12 mouse cellular contexts compared by ENCODE assay signal in genomic region chr10:60370601-60371061, GRCm38 (mm10). TPM values are rescaled to one million over a fixed set of nuclear protein-coding genes. Genes with fewer than 3 reads are reported as not detected.
DNase-seq lines count a peak whose midpoint lies in the region; ATAC-seq and TF ChIP-seq lines count a peak whose summit lies in the region.
"Had no signal": no experiment of that assay in that cellular context is flagged by ENCODE, and none has a peak within 500 bp of the region (broad histone marks: within the 10 kb centered on the region; RNA-seq: fewer than 3 reads in every experiment).

No protein-coding gene starts in this region.

- WGBS in cerebellum, adult 2 months: 58% methylated on average over 5 of the region's 5 CpGs
- 26% methylated on average over 5 of the region's 5 CpGs for WGBS in liver, embryonic 13.5 days (ENCODE audit: insufficient replicate concordance)
- 8% methylated on average over 5 of the region's 5 CpGs for WGBS in thymus, adult 2 months

- H3K4me1 ChIP-seq in cerebellum, adult 2 months (ENCODE audit: control insufficient read depth, insufficient read depth, low read length): no peaks in the 10 kb centered on the region; the same call in 1 of the 2 replicates
- H3K4me1 ChIP-seq in liver, embryonic 13.5 days (replicated peaks): peaks cover 29% of the 10 kb centered on the region
- peaks cover 60% of the 10 kb centered on the region for H3K4me1 ChIP-seq in thymus, adult 2 months (replicated peaks; ENCODE audit: control insufficient read depth, insufficient read depth, low read length)

- H3K27me3 ChIP-seq in cerebellum, adult 2 months (ENCODE audit: control insufficient read depth, insufficient read depth, low read length): no peaks in the 10 kb centered on the region
- H3K27me3 ChIP-seq in liver, embryonic 13.5 days: no peaks in the 10 kb centered on the region
- H3K27me3 ChIP-seq in thymus, adult 2 months (ENCODE audit: control insufficient read depth, insufficient read depth, low read length): no peaks in the 10 kb centered on the region
- H3K27me3 ChIP-seq: neural tube, embryonic 12.5 days had no signal

- no peak for TF ChIP-seq CTCF in cerebellum, adult 2 months (IDR thresholded peaks at IDR 0.05; ENCODE audit: borderline replicate concordance, insufficient read depth, low read depth, low read length)
- 0 out of 2 replicates have a peak, but pooled peaks have one; percentile 10 for TF ChIP-seq CTCF in thymus, adult 2 months (IDR thresholded peaks at IDR 0.05; ENCODE audit: borderline replicate concordance, control insufficient read depth, extremely low read depth, insufficient read depth, low read length, poor library complexity)

- H3K27ac ChIP-seq in cerebellum, adult 2 months (ENCODE audit: insufficient read depth, low read length): no peak overlapping the region
- H3K27ac ChIP-seq in liver, embryonic 13.5 days: peak overlapping the region; percentile 43
- H3K27ac ChIP-seq in thymus, adult 2 months (ENCODE audit: control insufficient read depth, insufficient read depth, low read length): peak overlapping the region; percentile 97
- H3K27ac ChIP-seq: hindbrain, embryonic 10.5 days; neural tube, embryonic 12.5 days had no signal

- no peak overlapping the region for H3K4me2 ChIP-seq in liver, embryonic 13.5 days
- H3K4me2 ChIP-seq: neural tube, embryonic 12.5 days had no signal

- no peak overlapping the region for H3K4me3 ChIP-seq in cerebellum, adult 2 months (replicated peaks; ENCODE audit: insufficient read depth, low read depth, low read length)
- H3K4me3 ChIP-seq in liver, embryonic 13.5 days (replicated peaks): no peak overlapping the region
- H3K4me3 ChIP-seq in thymus, adult 2 months (ENCODE audit: control insufficient read depth, insufficient read depth, low read length): no peak overlapping the region
- H3K4me3 ChIP-seq: hindbrain, embryonic 10.5 days; limb, embryonic 10.5 days; neural tube, embryonic 12.5 days had no signal

- H3K9me3 ChIP-seq in liver, embryonic 13.5 days (replicated peaks): no peaks in the 10 kb centered on the region
- H3K9me3 ChIP-seq: hindbrain, embryonic 10.5 days; limb, embryonic 10.5 days; neural tube, embryonic 12.5 days had no signal

- ATAC-seq in liver, embryonic 13.5 days (ENCODE audit: low read depth): no peak
- ATAC-seq in hematopoietic stem cell, adult 5-6 weeks (replicated peaks in 1 of 2; ENCODE audit: insufficient read depth in 1 of 2, low FRiP score in 2 of 2, low TSS enrichment in 1 of 2, low read depth in 1 of 2, poor library complexity in 2 of 2, severe bottlenecking in 2 of 2): peak; percentile 13 to 25; a peak in 3 of 4 replicates

- TF ChIP-seq POLR2A in cerebellum, adult 2 months (IDR thresholded peaks at IDR 0.05; ENCODE audit: borderline replicate concordance, insufficient read depth, low read length): no peak
- 0 out of 2 replicates have a peak, but pooled peaks have one; percentile 32 for TF ChIP-seq POLR2A in thymus, adult 2 months (IDR thresholded peaks at IDR 0.05; ENCODE audit: control insufficient read depth, extremely low read depth, insufficient read depth, low read length, poor library complexity)

- no peak overlapping the region for H3K9ac ChIP-seq in liver, embryonic 13.5 days
- H3K9ac ChIP-seq: neural tube, embryonic 12.5 days had no signal

- peak; percentile 62 to 66 for DNase-seq in cerebellum, postnatal 10 days
- no peak for DNase-seq in cerebellum, adult 2 months
- no peak for DNase-seq in liver, embryonic 13.5 days
- DNase-seq in liver: no peak
- DNase-seq in thymus, adult 2 months: peak; percentile 74
- DNase-seq in layer of hippocampus, postnatal 36 days: no peak
- no peak for DNase-seq in kidney, adult 9 months
- DNase-seq: kidney, postnatal 10 days had no signal

- no peaks in the 10 kb centered on the region for H3K36me3 ChIP-seq in liver, embryonic 13.5 days
- H3K36me3 ChIP-seq in thymus, adult 2 months (ENCODE audit: control insufficient read depth, insufficient read depth, low read length): no peaks in the 10 kb centered on the region
- H3K36me3 ChIP-seq: hindbrain, embryonic 10.5 days; limb, embryonic 10.5 days; neural tube, embryonic 12.5 days had no signal

RNA-seq across cellular contexts. Expression of gene Vsir, which starts 24.0 kb away (rescaled TPM):
- 15.8 and 17.0 TPM in 2 replicates for polyA plus RNA-seq in cerebellum, adult 2 months (2012; rRNA removed)
- polyA plus RNA-seq in liver, embryonic 13.5 days (2015; fragmentation: Nextera tagmentation; extraction: Ambion mirVana): 3.7 and 4.9 TPM in 2 replicates
- 50.2 and 83.1 TPM in 2 replicates for total RNA-seq in hematopoietic stem cell, adult 5-6 weeks (2017)
- polyA plus RNA-seq in thymus, adult 2 months (2012; rRNA removed): 162 and 166 TPM in 2 replicates
- total RNA-seq in layer of hippocampus, postnatal 36 days (2021): 10 to 100 TPM; 19.8 to 22.9 TPM

RNA-seq across cellular contexts. Expression of gene Gm17455, which starts 28.9 kb away (rescaled TPM):
- 1.7 TPM in 2 replicates for polyA plus RNA-seq in cerebellum, adult 2 months (2012; rRNA removed)
- not detected in 2 replicates for polyA plus RNA-seq in liver, embryonic 13.5 days (2015; fragmentation: Nextera tagmentation; extraction: Ambion mirVana)
- not detected in 2 replicates for total RNA-seq in hematopoietic stem cell, adult 5-6 weeks (2017)
- 1.1 and 2.3 TPM in 2 replicates for polyA plus RNA-seq in thymus, adult 2 months (2012; rRNA removed)
- not detected for total RNA-seq in layer of hippocampus, postnatal 36 days (2021)

Comparison
In these comparisons a context has a peak if more than half of its experiments do, and no peak if none do; other contexts are left out.
1. DNase-seq: peak in cerebellum, postnatal 10 days (2 of 2) and thymus, adult 2 months (single experiment); none in cerebellum, adult 2 months (0 of 2), liver, embryonic 13.5 days (single experiment), liver (single experiment), layer of hippocampus, postnatal 36 days (0 of 2) and kidney, adult 9 months (single experiment).